Mouse (Mus musculus) lung, embryonic 15.5 days (tissue): Measurements from ENCODE around the gene Tmem184b. TPM values are rescaled to one million over a fixed set of nuclear protein-coding genes. Genes with fewer than 3 reads are reported as not detected.

Experiments
- ATAC-seq: fragments of 200-750 bp; cut with Nextera tagmentation; 2 replicates; pipeline ENCODE4 v1.8.0; 2017; ENCODE audit warnings: moderate number of reproducible peaks, borderline replicate concordance; ENCODE audit not compliant: low FRiP score, low TSS enrichment; ENCODE audit errors: extremely low read depth
- H3K27ac ChIP-seq: fragments of 300-500 bp; sonication (generic); 2 replicates; pipeline ENCODE4 v1.5.1; 2015; ENCODE audit warnings: moderate library complexity, mild to moderate bottlenecking, inconsistent platforms
- H3K27me3 ChIP-seq: fragments of 300-500 bp; sonication (generic); 2 replicates; pipeline ENCODE4 v1.6.1; 2015; ENCODE audit warnings: inconsistent platforms
- H3K36me3 ChIP-seq: fragments of 300-500 bp; sonication (generic); 2 replicates; pipeline ENCODE4 v1.6.1; 2015; ENCODE audit warnings: inconsistent platforms
- H3K4me1 ChIP-seq: fragments of 300-500 bp; sonication (generic); 2 replicates; pipeline ENCODE4 v1.6.1; 2015; ENCODE audit warnings: inconsistent platforms
- H3K4me2 ChIP-seq: fragments of 300-500 bp; sonication (generic); 2 replicates; pipeline ENCODE4 v1.6.1; 2015; ENCODE audit warnings: inconsistent platforms, mild to moderate bottlenecking, moderate library complexity
- H3K4me3 ChIP-seq: fragments of 300-500 bp; sonication (generic); 2 replicates; pipeline ENCODE4 v1.5.1; 2015; ENCODE audit warnings: mild to moderate bottlenecking, inconsistent platforms
- H3K9ac ChIP-seq: fragments of 300-500 bp; sonication (generic); 2 replicates; pipeline ENCODE4 v1.6.1; 2015; ENCODE audit warnings: inconsistent platforms
- H3K9me3 ChIP-seq: fragments of 300-500 bp; sonication (generic); 2 replicates; pipeline ENCODE4 v1.6.1; 2016; ENCODE audit warnings: inconsistent platforms
- WGBS: fragments of 180-500 bp; shearing (Covaris S2); methylation state at CpG from one replicate; pipeline ENCODE4 v1.1.7; 2015; 5-methylcytosine and 5-hydroxymethylcytosine counted together
- polyA plus RNA-seq: library from polyadenylated mRNA; unstranded; fragments of >200 nt; fragmentation: Nextera tagmentation; extraction: Ambion mirVana; gene quantifications from 2 replicates; pipeline ENCODE4 v1.2.1, GENCODE M21; 2015

The Tmem184b gene
- polyA plus RNA-seq, 1 experiment from 2014 or later, result 76.5 TPM

DNA sequence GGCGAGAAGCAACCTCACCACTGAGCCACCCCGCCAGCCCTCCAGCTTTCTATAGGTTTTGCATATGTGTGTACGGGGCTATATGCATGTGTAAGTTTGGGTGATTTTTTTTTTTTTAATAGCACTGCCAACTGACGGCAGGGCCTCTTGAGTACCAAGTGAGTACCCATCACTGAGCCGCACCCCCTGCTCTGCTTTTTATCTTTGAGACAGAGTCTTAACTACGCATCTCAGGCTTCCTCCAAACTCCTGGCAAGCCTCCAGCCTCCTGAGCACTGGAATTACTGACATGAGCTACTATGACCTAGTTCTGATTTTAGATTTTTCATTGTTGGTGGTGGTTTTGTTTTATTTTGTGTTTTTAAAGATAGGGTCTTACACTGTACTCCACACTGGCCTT, 24.1 kb upstream of the Tmem184b start:
- no peak for ATAC-seq
- WGBS, result 67% methylated on average over 6 of the region's 6 CpGs
- H3K4me2 ChIP-seq, result no peak overlapping the region
- H3K9me3 ChIP-seq, result no peaks in the 10 kb centered on the region
- no peaks in the 10 kb centered on the region for H3K27me3 ChIP-seq
- H3K9ac ChIP-seq, result no peak overlapping the region
- H3K36me3 ChIP-seq, result peaks cover 83% of the 10 kb centered on the region
- no peak overlapping the region for H3K27ac ChIP-seq
- H3K4me3 ChIP-seq, result no peak overlapping the region
- peaks cover 6% of the 10 kb centered on the region for H3K4me1 ChIP-seq

DNA sequence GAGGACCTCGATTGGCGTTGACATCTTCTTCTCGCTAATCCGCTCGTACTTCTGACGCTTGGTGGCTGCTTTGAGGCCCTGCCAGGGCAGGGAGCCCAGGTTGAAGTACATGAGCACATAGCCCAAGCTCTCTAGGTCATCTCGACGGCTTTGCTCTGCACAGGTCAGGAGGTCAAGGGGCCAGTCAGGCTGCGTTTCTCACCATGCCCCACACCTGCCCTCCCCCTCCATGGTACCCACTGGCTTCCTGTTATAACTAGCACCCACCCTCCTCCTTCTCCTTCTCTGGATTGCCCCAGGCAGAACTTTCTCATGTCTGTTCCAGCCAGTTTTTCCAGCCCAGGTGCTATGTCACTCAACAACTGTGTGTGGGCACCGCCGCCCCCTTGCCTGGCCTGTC, 22.1 kb upstream of the Tmem184b start:
- 58% methylated on average over 11 of the region's 11 CpGs for WGBS
- no peaks in the 10 kb centered on the region for H3K27me3 ChIP-seq
- no peak overlapping the region for H3K27ac ChIP-seq
- H3K4me3 ChIP-seq, result no peak overlapping the region
- no peak overlapping the region for H3K9ac ChIP-seq
- H3K36me3 ChIP-seq, result peaks cover 90% of the 10 kb centered on the region
- H3K4me1 ChIP-seq, result no peaks in the 10 kb centered on the region
- H3K4me2 ChIP-seq, result no peak overlapping the region
- no peak for ATAC-seq
- no peaks in the 10 kb centered on the region for H3K9me3 ChIP-seq

DNA sequence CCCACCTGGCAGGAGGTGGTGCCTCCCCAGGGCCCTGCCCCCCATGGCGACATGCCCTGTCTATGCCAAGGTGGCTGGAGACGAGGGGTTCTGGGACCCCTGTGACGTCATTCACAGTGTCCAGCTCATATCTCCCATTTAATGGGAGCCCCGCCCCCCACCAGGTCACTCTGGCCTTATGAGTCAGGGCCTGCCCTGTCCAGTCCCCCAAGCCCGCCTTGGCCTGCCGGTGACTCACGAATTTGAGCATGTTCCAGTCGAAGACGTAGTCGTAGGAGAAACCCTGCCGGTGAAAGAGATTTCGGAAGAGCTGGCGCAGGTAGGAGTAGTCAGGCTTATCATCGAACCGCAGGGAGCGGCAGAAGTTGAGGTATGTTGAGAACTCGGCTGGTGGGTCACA, 21.2 kb upstream of the Tmem184b start:
- Histone ChIP-seq H3K4me3 (no peak overlapping the region), H3K9me3 (no peaks in the 10 kb centered on the region), H3K27me3 (no peaks in the 10 kb centered on the region), H3K9ac (no peak overlapping the region), H3K36me3 (peaks cover 98% of the 10 kb centered on the region), H3K27ac (no peak overlapping the region), H3K4me2 (no peak overlapping the region), H3K4me1 (no peaks in the 10 kb centered on the region)
- ATAC-seq, result no peak
- 86% methylated on average over 17 of the region's 17 CpGs for WGBS

- 70% methylated on average over 6 of the region's 6 CpGs for WGBS
- Histone ChIP-seq H3K36me3 (peaks cover 95% of the 10 kb centered on the region), H3K9ac (no peak overlapping the region), H3K27ac (no peak overlapping the region), H3K4me3 (no peak overlapping the region), H3K27me3 (no peaks in the 10 kb centered on the region), H3K4me1 (no peaks in the 10 kb centered on the region), H3K4me2 (no peak overlapping the region), H3K9me3 (no peaks in the 10 kb centered on the region)
- no peak for ATAC-seq
Observed at GRCm38 (mm10) chr15:79422715-79423243, 19.4 kb upstream of the Tmem184b start.

DNA sequence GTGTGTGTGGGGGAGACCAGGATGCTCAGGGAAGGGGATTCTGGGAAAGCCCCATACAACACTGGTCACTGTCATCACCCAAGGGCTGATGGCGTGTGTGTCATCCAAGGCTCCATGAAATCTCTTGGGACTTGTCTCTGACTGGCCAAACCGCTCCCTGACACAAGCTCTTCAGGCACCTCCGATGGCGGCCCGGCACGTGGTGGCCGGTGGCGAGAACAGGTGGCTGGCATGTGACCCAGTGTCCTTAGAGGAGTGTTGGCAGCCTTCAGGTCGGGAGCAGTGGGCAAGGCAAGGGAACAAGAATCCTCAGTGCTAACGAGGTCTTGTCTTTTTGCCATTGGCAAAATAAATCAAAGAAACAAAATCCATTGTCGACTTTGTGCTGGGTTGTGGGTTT, 15.3 kb upstream of the Tmem184b start:
- no peaks in the 10 kb centered on the region for H3K4me1 ChIP-seq
- 87% methylated on average over 11 of the region's 11 CpGs for WGBS
- no peaks in the 10 kb centered on the region for H3K27me3 ChIP-seq
- H3K9ac ChIP-seq, result no peak overlapping the region
- no peak overlapping the region for H3K27ac ChIP-seq
- peaks cover 70% of the 10 kb centered on the region for H3K36me3 ChIP-seq
- no peak for ATAC-seq
- H3K4me3 ChIP-seq, result no peak overlapping the region
- no peaks in the 10 kb centered on the region for H3K9me3 ChIP-seq
- no peak overlapping the region for H3K4me2 ChIP-seq

- H3K9me3 ChIP-seq, result no peaks in the 10 kb centered on the region
- no peak overlapping the region for H3K27ac ChIP-seq
- no peaks in the 10 kb centered on the region for H3K4me1 ChIP-seq
- 82% methylated on average over 3 of the region's 3 CpGs for WGBS
- no peak overlapping the region for H3K4me2 ChIP-seq
- H3K36me3 ChIP-seq, result peaks cover 65% of the 10 kb centered on the region
- H3K4me3 ChIP-seq, result no peak overlapping the region
- H3K9ac ChIP-seq, result no peak overlapping the region
- no peak for ATAC-seq
- H3K27me3 ChIP-seq, result no peaks in the 10 kb centered on the region
Observed at GRCm38 (mm10) chr15:79418265-79418664, 14.9 kb upstream of the Tmem184b start.

- H3K36me3 ChIP-seq, result peaks cover 57% of the 10 kb centered on the region
Observed at GRCm38 (mm10) chr15:79417379-79417778, 14.0 kb upstream of the Tmem184b start.

DNA sequence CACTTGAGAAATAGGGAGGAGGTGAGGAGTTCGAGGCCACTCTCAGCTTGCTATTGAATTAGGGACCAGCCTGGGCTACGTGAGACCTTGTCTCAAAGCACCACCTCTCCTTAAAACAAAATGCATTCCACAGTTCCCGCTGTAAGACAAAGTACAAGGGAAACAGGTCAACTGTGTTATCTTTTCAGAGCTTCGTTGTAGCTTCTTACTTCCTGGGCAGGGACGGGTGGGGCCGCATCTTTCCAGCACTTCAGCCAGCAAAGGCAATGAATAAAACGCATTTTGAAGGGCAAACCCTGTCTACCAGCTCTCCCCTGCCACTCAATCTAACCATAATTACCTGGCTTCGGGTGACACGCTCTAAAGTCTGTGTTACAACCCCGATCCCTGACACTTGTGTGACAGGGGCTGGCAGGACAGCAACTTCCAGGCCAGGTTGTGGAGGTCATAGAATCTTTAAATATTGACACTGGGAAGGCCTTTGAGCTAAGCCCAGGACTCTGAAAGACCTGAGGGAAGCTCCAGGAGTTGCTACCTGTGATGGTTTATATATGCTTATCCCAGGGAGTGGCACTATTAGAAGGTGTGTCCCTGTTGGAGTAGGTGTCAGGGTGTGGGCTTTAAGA, 13.2 kb upstream of the Tmem184b start:
- H3K4me2 ChIP-seq, result no peak overlapping the region
- peaks cover 48% of the 10 kb centered on the region for H3K36me3 ChIP-seq
- no peaks in the 10 kb centered on the region for H3K27me3 ChIP-seq
- H3K27ac ChIP-seq, result no peak overlapping the region
- no peak overlapping the region for H3K9ac ChIP-seq
- 82% methylated on average over 10 of the region's 10 CpGs for WGBS
- H3K9me3 ChIP-seq, result no peaks in the 10 kb centered on the region
- ATAC-seq, result no peak
- H3K4me3 ChIP-seq, result no peak overlapping the region
- H3K4me1 ChIP-seq, result no peaks in the 10 kb centered on the region

More at GRCm38 (mm10) chr15:79417379-79417778, 14.0 kb upstream of the Tmem184b start:
- Histone ChIP-seq H3K27me3 (no peaks in the 10 kb centered on the region), H3K27ac (no peak overlapping the region), H3K9ac (no peak overlapping the region), H3K4me1 (no peaks in the 10 kb centered on the region), H3K4me2 (no peak overlapping the region), H3K4me3 (no peak overlapping the region), H3K9me3 (no peaks in the 10 kb centered on the region)
- WGBS, result 88% methylated on average over 3 of the region's 3 CpGs
- ATAC-seq, result no peak

- H3K4me2 ChIP-seq, result no peak overlapping the region
- no peaks in the 10 kb centered on the region for H3K4me1 ChIP-seq
- H3K27ac ChIP-seq, result no peak overlapping the region
- no peaks in the 10 kb centered on the region for H3K27me3 ChIP-seq
- H3K9ac ChIP-seq, result no peak overlapping the region
- H3K9me3 ChIP-seq, result no peaks in the 10 kb centered on the region
- no peak for ATAC-seq
- 31% methylated on average over 4 of the region's 4 CpGs for WGBS
- H3K36me3 ChIP-seq, result peaks cover 29% of the 10 kb centered on the region
- H3K4me3 ChIP-seq, result no peak overlapping the region
Observed at GRCm38 (mm10) chr15:79414513-79414912, 11.1 kb upstream of the Tmem184b start.

- no peak for ATAC-seq
- WGBS, result 69% methylated on average over 8 of the region's 8 CpGs
Observed at GRCm38 (mm10) chr15:79413802-79414201, 10.4 kb upstream of the Tmem184b start.

GRCm38 (mm10) chr15:79413201-79413600, 9.8 kb upstream of the Tmem184b start:
- WGBS, result 95% methylated on average over 3 of the region's 3 CpGs
- ATAC-seq, result no peak

More at GRCm38 (mm10) chr15:79413802-79414201, 10.4 kb upstream of the Tmem184b start:
- no peaks in the 10 kb centered on the region for H3K4me1 ChIP-seq
- H3K9ac ChIP-seq, result no peak overlapping the region
- no peaks in the 10 kb centered on the region for H3K27me3 ChIP-seq
- H3K9me3 ChIP-seq, result no peaks in the 10 kb centered on the region
- H3K4me3 ChIP-seq, result no peak overlapping the region
- peaks cover 23% of the 10 kb centered on the region for H3K36me3 ChIP-seq
- H3K4me2 ChIP-seq, result no peak overlapping the region
- no peak overlapping the region for H3K27ac ChIP-seq

GRCm38 (mm10) chr15:79411363-79412065, 8.1 kb upstream of the Tmem184b start:
- Histone ChIP-seq H3K4me1 (no peaks in the 10 kb centered on the region), H3K4me2 (no peak overlapping the region), H3K4me3 (no peak overlapping the region), H3K27ac (no peak overlapping the region), H3K9me3 (no peaks in the 10 kb centered on the region), H3K9ac (no peak overlapping the region), H3K36me3 (peaks cover 5% of the 10 kb centered on the region), H3K27me3 (no peaks in the 10 kb centered on the region)
- WGBS, result 59% methylated on average over 10 of the region's 10 CpGs
- no peak for ATAC-seq

More at GRCm38 (mm10) chr15:79413201-79413600, 9.8 kb upstream of the Tmem184b start:
- Histone ChIP-seq H3K27ac (no peak overlapping the region), H3K4me3 (no peak overlapping the region), H3K36me3 (peaks cover 17% of the 10 kb centered on the region), H3K9ac (no peak overlapping the region), H3K4me2 (no peak overlapping the region), H3K4me1 (no peaks in the 10 kb centered on the region), H3K27me3 (no peaks in the 10 kb centered on the region), H3K9me3 (no peaks in the 10 kb centered on the region)
